Mouse (Mus musculus): ENCODE results near the gene Gsdma3.
A peak's percentile ranks its signal among the peaks of the same experiment; 100 is the strongest.

DNA sequence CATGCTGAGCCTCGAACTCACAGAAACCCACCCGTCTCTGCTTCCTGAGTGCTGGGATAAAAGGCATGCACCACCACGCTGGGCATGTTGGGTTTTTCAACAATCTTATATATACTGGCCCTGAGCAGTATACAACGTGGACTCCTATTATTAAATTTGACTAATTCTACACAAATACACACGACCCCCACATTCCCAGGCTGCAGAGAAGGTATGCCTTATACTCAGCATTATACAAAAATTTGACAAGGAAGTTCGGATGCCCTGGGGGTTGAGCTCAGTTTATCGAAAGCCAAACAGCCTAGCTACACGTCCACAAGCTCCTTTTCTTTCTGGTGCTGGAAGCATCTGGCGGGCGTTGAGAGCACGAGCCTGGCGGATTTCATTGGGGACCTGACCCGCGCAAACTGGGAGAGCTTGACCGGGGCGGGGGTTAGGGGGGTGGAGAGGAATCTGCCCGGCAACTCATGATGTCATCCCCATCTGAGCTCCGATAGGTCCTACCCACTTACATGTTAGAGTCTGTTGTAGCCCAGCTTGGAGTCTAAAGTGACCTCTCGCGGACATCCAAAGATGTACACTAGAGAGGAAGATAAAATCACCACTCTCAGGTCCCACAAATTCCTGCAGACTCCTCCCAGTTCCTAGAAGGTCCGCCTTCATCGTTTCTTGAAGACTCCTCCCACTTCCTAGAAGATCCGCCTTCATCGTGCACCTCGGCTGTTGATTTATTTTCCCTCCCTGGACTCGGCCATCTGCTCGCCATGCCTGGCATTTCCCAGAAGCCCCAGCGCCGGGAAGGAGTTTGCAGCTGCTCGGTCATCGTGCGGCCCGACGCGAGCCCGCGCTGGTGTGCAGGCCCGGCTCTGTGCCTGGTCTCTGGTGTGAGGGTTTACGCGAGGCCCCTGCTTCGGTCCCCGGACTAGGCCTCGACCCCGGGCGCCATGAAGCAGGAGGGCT is 55.9 kb downstream of the Gsdma3 start, which contains the start of gene Psmd3:
- peak; percentile 83; the same call in 1 of the 2 replicates for TF ChIP-seq POLR2A (IDR thresholded peaks at IDR 0.05; ENCODE audit: borderline replicate concordance, extremely low read depth, insufficient read depth, insufficient read length, poor library complexity, severe bottlenecking)
- TF ChIP-seq CTCF (IDR thresholded peaks at IDR 0.05; ENCODE audit: borderline replicate concordance, extremely low read depth, insufficient read depth, insufficient read length), result peak; percentile 24; the same call in 1 of the 2 replicates
